Mouse (Mus musculus) limb, embryonic 15.5 days (tissue): ENCODE data around the gene Ppm1d. TPM values are rescaled to one million over a fixed set of nuclear protein-coding genes. Genes with fewer than 3 reads are reported as not detected.

Source experiments
- ATAC-seq: fragments of 200-750 bp; cut with Nextera tagmentation; 2 replicates; pipeline ENCODE4 v1.8.0; 2017; ENCODE audit warnings: low read depth, moderate TSS enrichment; ENCODE audit not compliant: insufficient number of reproducible peaks, low FRiP score, low TSS enrichment
- H3K27ac ChIP-seq: fragments of 300-500 bp; sonication (generic); 2 replicates; pipeline ENCODE4 v1.5.1; 2015; ENCODE audit warnings: moderate library complexity, mild to moderate bottlenecking, inconsistent platforms
- H3K27me3 ChIP-seq: fragments of 300-500 bp; sonication (generic); 2 replicates; pipeline ENCODE4 v1.6.1; 2015; ENCODE audit warnings: inconsistent platforms
- H3K36me3 ChIP-seq: fragments of 300-500 bp; sonication (generic); 2 replicates; pipeline ENCODE4 v1.6.1; 2015; ENCODE audit warnings: inconsistent platforms
- H3K4me1 ChIP-seq: fragments of 300-500 bp; sonication (generic); 2 replicates; pipeline ENCODE4 v1.6.1; 2015; ENCODE audit warnings: inconsistent platforms
- H3K4me2 ChIP-seq: fragments of 300-500 bp; sonication (generic); 2 replicates; pipeline ENCODE4 v1.6.1; 2015; ENCODE audit warnings: mild to moderate bottlenecking, inconsistent platforms
- H3K4me3 ChIP-seq: fragments of 300-500 bp; sonication (generic); 2 replicates; pipeline ENCODE4 v1.5.1; 2015; ENCODE audit warnings: mild to moderate bottlenecking, inconsistent platforms
- H3K9ac ChIP-seq: fragments of 300-500 bp; sonication (generic); 2 replicates; pipeline ENCODE4 v1.6.1; 2015; ENCODE audit warnings: inconsistent platforms
- H3K9me3 ChIP-seq: fragments of 300-500 bp; sonication (generic); 2 replicates; pipeline ENCODE4 v1.6.1; 2016; ENCODE audit warnings: inconsistent platforms
- WGBS: fragments of 180-500 bp; shearing (Covaris S2); methylation state at CpG from one replicate; pipeline ENCODE4 v1.1.7; 2015; 5-methylcytosine and 5-hydroxymethylcytosine counted together
- polyA plus RNA-seq: library from polyadenylated mRNA; unstranded; fragments of >200 nt; fragmentation: Nextera tagmentation; extraction: Ambion mirVana; gene quantifications from 2 replicates; pipeline ENCODE4 v1.2.1, GENCODE M21; 2015

The Ppm1d gene
- polyA plus RNA-seq, 1 experiment from 2014 or later = 15.4 TPM

DNA sequence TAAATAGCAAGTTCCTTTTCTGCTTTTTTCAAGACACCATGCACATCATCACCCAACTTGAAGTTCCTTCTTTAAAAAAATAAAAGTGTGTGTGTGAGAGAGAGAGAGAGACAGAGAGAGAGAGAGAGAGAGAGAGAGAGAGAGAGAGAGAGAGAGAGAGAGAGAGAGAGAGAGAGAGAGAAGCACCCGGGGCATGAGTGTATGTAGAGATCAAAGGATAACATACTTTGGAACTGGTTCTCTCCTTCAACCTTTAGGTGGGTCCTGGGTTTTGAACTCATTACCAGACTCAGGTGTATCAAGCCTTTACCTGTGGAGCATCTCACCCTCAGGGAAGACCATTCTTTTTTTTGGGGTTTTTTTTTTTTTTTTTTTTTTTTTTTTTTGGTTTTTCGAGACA is 9.2 kb upstream of the Ppm1d start:
- Histone ChIP-seq H3K4me1 (no peaks in the 10 kb centered on the region), H3K27ac (no peak overlapping the region), H3K9ac (no peak overlapping the region), H3K4me3 (no peak overlapping the region), H3K27me3 (no peaks in the 10 kb centered on the region), H3K36me3 (no peaks in the 10 kb centered on the region), H3K9me3 (no peaks in the 10 kb centered on the region), H3K4me2 (no peak overlapping the region)
- ATAC-seq = no peak
- WGBS = 78% methylated on average over 2 of the region's 2 CpGs

DNA sequence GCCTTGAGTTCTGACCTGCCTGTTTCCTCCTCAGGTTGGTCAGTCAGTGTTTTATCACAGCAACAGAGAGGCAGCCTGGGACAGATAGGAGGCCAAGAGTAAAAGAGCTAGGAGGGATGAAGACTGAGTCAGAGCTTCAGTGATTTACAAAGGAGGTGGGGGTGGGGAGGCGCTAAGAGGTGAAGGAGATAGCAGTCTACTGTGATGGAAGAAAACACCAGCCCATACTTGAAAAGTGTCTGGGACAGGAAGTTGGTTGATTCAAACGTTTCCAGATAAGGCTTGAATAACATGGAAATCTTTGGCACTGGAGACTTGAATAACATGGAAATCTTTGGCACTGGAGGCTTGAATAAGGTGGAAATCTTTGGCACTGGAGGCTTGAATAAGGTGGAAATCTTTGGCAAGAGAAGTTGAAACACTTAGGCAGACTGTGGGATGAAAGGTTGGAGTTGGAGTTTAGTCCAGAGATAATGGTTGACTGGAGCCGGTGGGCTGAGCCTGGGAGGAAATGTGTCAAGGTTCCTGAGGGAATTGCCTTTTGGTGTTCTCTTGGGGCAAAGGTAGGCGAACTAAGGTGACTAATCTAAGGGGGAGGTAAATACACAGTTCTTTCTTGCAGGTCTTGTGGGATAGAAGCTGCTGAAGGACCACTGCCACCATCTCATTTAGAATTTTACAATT is 4.3 kb upstream of the Ppm1d start:
- H3K9me3 ChIP-seq = no peaks in the 10 kb centered on the region
- no peaks in the 10 kb centered on the region for H3K27me3 ChIP-seq
- no peak for ATAC-seq
- no peak overlapping the region for H3K27ac ChIP-seq
- no peaks in the 10 kb centered on the region for H3K36me3 ChIP-seq
- no peak overlapping the region for H3K4me3 ChIP-seq
- WGBS = 57% methylated on average over 4 of the region's 4 CpGs
- no peaks in the 10 kb centered on the region for H3K4me1 ChIP-seq
- no peak overlapping the region for H3K4me2 ChIP-seq
- H3K9ac ChIP-seq = no peak overlapping the region

DNA sequence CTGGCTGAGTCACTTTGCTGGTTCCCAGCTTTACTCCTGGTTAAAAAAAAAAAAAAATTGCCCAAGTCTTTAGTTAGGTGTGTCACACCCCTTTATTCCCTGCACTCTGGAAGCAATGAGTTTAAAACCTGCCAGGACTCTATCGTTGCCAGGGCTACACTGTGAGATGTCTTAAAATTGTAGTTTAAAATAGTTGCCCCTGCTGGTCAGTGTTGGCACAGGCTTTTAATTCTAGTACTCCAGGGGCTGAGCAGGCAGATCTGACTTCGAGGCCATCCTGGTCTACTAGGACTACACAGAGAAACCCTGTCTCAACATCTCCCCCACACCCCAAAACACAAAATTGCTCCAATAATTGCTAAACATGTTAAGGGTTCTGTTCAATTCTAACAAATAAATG is 2.2 kb upstream of the Ppm1d start:
- WGBS = 70% methylated on average over 2 of the region's 2 CpGs
- ATAC-seq = no peak
- Histone ChIP-seq H3K4me1 (peaks cover 7% of the 10 kb centered on the region), H3K27me3 (no peaks in the 10 kb centered on the region), H3K4me3 (no peak overlapping the region), H3K36me3 (no peaks in the 10 kb centered on the region), H3K9ac (no peak overlapping the region), H3K27ac (no peak overlapping the region), H3K9me3 (no peaks in the 10 kb centered on the region), H3K4me2 (no peak overlapping the region)

DNA sequence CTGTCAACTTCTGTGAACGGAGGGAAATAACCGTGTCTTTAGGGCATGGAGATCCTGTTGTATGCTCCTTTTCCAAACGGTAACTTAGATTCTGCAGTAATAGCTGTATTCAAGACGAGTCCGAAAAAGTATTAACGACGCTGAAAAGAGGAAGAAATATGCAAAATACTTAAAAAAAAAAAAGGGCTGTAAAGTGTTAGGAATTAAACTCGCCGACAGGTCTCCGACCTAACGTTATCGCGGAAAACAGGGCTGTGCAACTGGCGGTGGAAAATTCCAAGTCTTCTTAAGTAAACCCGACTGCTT is 684 bp upstream of the Ppm1d start:
- no peaks in the 10 kb centered on the region for H3K9me3 ChIP-seq
- WGBS = under 1% methylated on average over 15 of the region's 15 CpGs
- peak overlapping the region; percentile 88 for H3K4me2 ChIP-seq
- H3K27ac ChIP-seq = peak overlapping the region; percentile 90
- peak overlapping the region; percentile 96 for H3K4me3 ChIP-seq
- no peaks in the 10 kb centered on the region for H3K27me3 ChIP-seq
- ATAC-seq = no peak
- H3K4me1 ChIP-seq = peaks cover 7% of the 10 kb centered on the region
- peak overlapping the region; percentile 67 for H3K9ac ChIP-seq
- peaks cover 5% of the 10 kb centered on the region; the same call in 1 of the 2 replicates for H3K36me3 ChIP-seq

DNA sequence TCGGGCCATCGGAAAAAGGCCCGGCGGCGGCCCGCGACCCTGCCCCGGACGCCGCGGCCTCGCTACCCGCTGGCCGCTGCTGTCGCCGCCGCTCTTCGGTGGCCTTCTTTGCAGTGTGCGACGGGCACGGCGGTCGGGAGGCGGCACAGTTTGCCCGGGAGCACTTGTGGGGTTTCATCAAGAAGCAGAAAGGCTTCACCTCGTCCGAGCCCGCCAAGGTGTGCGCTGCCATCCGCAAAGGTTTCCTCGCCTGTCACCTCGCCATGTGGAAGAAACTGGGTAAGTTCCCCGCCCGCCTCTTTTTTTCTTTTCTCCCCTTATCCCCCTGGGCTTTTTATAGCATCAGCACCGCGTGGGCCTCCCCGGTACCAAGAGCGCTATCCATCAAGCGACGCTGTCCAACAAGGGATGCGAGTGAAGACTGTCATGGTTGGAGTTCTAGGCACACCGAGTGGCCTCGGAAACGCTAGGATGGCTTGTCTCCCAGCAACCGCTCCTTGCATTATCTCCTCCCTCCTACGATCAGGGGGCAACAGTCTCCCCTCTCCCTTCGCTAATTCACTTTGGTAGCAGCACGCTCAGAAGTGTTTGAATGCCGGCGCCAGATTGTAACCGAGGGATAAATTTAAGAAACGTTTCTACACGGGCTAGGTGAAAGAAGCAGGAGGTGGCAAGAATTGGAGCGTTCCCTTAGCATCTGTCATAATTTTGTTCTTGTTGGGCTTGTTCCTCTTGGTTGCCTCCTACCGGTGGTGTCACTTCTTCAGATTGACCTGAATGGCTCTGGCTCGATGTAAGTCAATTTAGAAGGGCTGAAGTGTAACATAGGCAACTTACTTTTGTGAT is 824 bp downstream of the Ppm1d start:
- no peak for ATAC-seq
- H3K27me3 ChIP-seq = no peaks in the 10 kb centered on the region
- H3K4me3 ChIP-seq = peak overlapping the region; percentile 96
- peaks cover 7% of the 10 kb centered on the region; the same call in 1 of the 2 replicates for H3K36me3 ChIP-seq
- H3K4me2 ChIP-seq = peak overlapping the region; percentile 88
- no peaks in the 10 kb centered on the region for H3K9me3 ChIP-seq
- H3K9ac ChIP-seq = peak overlapping the region; percentile 87
- H3K4me1 ChIP-seq = peaks cover 7% of the 10 kb centered on the region
- peak overlapping the region; percentile 93 for H3K27ac ChIP-seq
- under 1% methylated on average over 55 of the region's 56 CpGs for WGBS

DNA sequence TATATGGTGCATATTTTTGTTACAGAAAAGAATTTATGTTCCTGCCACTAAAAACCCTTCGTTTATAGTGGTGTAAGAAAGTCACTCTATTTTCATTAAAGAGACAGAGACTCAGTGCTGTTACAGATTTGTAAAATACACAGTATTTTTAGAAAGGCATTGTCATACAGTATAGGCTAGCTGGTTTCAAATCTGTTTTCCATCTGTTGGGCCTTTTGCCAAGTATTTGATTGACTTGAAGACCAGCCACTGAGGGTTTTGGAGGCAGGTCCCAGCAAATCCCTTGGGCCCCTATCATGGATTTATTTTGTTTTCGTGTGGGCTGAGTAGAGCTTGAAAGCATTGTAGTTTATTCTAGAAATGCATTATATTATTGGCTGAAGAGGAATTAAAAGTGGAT is 1.8 kb downstream of the Ppm1d start:
- Histone ChIP-seq H3K27me3 (no peaks in the 10 kb centered on the region), H3K9me3 (no peaks in the 10 kb centered on the region), H3K4me1 (peaks cover 7% of the 10 kb centered on the region), H3K4me2 (peak overlapping the region; percentile 88), H3K27ac (no peak overlapping the region), H3K4me3 (peak overlapping the region; percentile 96), H3K36me3 (peaks cover 7% of the 10 kb centered on the region; the same call in 1 of the 2 replicates), H3K9ac (no peak overlapping the region)
- no peak for ATAC-seq
- WGBS = 4% methylated on average over 2 of the region's 2 CpGs

DNA sequence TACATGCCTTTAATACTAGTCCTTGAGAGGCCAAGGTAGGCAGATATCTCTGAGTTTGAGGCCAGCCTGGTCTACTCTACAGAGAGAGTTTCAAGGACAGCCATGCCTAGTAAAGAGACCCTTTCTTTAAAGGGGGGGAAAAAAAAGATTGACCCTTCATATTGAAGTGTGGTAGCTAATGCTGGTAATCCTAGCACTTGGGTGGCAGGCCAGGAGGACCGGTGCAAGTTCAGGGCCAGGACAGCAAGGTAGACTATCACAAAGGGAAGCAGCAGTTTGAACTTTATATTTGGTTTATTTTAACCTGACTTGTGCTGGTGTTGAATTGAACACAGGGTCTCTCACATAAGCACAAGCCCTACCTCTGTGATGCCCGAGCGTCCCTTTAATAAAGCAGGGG is 2.3 kb downstream of the Ppm1d start:
- peaks cover 7% of the 10 kb centered on the region; the same call in 1 of the 2 replicates for H3K36me3 ChIP-seq
- no peak overlapping the region for H3K9ac ChIP-seq
- peaks cover 7% of the 10 kb centered on the region for H3K4me1 ChIP-seq
- ATAC-seq = no peak
- H3K4me2 ChIP-seq = peak overlapping the region; percentile 88
- H3K4me3 ChIP-seq = peak overlapping the region; percentile 96
- no peaks in the 10 kb centered on the region for H3K9me3 ChIP-seq
- no peak overlapping the region for H3K27ac ChIP-seq
- H3K27me3 ChIP-seq = no peaks in the 10 kb centered on the region
- WGBS = 78% methylated on average over 3 of the region's 3 CpGs

DNA sequence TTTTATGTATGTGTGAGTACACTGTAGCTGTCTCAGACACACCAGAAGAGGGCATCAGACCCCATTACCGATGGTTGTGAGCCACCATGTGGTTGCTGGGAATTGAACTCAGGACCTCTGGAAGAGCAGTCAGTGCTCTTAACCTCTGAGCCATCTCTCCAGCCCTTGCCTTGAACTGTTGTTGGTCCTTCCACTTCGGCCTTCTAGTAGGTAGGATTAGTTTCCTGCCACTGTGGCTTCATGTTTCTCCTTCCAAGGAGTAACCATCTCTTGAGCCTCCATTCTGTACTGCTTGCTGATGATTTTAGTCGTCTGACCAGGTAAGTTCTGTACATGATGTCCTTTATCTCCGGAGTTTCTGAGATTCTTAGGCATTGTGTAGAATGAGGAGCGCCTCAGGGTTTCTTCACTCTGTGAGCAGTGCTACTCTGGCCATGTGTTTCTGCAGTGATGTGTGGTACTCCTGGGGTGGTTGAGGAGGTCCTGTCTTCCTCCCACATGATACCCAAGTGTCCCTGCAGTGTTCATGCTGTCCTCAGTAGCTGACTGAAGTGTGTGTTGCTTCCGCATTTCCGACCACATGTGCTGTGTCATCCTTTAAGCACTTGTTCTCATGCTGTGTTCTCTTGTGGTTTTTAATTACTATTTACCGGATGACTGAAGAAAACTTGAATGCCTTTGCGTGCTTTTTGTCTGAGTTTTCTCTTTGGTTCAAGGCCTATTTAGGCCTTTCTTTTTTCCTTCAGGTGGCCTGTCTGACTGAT is 12.7 kb downstream of the Ppm1d start:
- no peak overlapping the region for H3K4me2 ChIP-seq
- no peaks in the 10 kb centered on the region for H3K27me3 ChIP-seq
- no peak overlapping the region for H3K27ac ChIP-seq
- no peak for ATAC-seq
- H3K9me3 ChIP-seq = no peaks in the 10 kb centered on the region
- H3K9ac ChIP-seq = no peak overlapping the region
- H3K4me3 ChIP-seq = no peak overlapping the region
- WGBS = 82% methylated on average over 9 of the region's 9 CpGs
- H3K4me1 ChIP-seq = no peaks in the 10 kb centered on the region
- no peaks in the 10 kb centered on the region for H3K36me3 ChIP-seq

DNA sequence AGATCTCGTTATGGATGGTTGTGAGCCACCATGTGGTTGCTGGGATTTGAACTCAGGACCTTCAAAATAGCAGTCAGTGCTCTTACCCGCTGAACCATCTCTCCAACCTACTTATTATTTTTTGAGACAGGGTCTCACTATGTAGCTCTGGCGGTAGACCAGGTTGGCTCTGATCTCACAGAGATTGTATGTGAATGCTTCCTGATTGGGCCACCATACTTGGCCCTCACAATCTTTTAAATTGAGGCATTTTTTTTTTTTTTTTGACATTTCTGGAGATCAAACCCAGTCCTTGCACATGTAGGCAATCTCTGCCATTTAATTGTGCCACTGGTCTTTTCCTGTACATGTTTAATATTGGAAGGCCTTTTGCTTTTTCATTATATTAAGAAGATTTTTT is 17.7 kb downstream of the Ppm1d start:
- WGBS = 93% methylated on average over 3 of the region's 3 CpGs
- peaks cover 30% of the 10 kb centered on the region for H3K36me3 ChIP-seq
- no peak overlapping the region for H3K4me3 ChIP-seq
- no peaks in the 10 kb centered on the region for H3K27me3 ChIP-seq
- no peaks in the 10 kb centered on the region for H3K9me3 ChIP-seq
- no peak overlapping the region for H3K27ac ChIP-seq
- no peak overlapping the region for H3K4me2 ChIP-seq
- no peaks in the 10 kb centered on the region for H3K4me1 ChIP-seq
- no peak for ATAC-seq
- no peak overlapping the region for H3K9ac ChIP-seq

DNA sequence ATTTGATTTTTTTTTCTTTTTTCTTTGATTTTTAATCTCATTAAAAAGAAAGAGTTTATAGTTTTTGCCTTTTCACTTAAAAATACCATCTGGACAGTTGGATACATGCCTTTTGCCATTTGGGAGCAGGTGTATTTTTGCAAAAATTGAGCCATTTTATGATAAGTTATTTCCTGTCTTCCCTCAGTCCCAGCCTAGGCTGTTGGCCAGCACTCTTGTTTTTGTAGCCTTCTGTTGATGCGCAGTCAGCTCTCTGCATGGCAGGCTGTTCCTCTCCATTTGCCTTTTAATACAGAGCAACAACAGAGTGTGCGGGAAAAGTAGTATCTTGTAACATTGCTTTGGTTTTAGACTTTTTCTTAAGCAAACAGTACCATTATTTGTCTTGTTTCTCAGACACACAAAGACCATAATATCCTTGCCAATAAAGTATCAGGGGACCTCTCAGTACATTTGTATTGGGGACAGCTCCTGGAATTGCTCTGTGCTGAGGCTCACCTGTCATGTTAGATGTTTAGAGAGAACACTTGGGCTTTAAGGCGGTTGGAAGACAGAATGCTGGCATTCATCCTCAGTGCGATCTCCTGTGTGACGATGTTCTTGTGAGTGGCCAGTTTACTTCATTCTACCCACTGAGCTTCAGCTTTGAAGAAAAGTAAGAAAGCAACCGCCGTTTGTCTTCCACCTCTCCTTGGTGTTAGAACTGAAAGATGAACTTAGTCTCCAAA is 18.3 kb downstream of the Ppm1d start:
- H3K4me1 ChIP-seq = no peaks in the 10 kb centered on the region
- H3K9ac ChIP-seq = no peak overlapping the region
- H3K4me3 ChIP-seq = no peak overlapping the region
- 90% methylated on average over 7 of the region's 7 CpGs for WGBS
- no peak for ATAC-seq
- no peak overlapping the region for H3K27ac ChIP-seq
- H3K27me3 ChIP-seq = no peaks in the 10 kb centered on the region
- no peak overlapping the region for H3K4me2 ChIP-seq
- H3K9me3 ChIP-seq = no peaks in the 10 kb centered on the region
- H3K36me3 ChIP-seq = peaks cover 34% of the 10 kb centered on the region

DNA sequence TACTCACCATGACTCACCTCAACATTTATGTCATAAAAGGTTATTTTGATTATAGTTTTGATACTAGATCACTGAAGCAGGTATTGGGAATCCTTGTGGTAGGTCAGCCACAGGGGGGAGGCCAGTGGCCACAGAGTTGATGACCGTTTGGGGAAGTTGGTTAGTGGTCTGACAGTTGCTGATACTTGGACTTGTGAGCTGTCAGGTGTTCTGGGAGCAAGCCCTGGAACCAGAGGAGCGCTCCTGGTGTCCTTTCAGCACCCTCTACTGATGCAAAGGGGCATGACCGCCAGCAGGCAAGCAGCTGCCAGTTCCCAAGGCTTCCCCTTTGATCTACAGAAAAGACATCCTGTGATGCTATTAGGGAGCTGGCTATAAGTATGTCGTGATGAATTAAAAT is 23.7 kb downstream of the Ppm1d start:
- H3K4me3 ChIP-seq = no peak overlapping the region
- no peaks in the 10 kb centered on the region for H3K4me1 ChIP-seq
- no peak overlapping the region for H3K27ac ChIP-seq
- H3K27me3 ChIP-seq = no peaks in the 10 kb centered on the region
- no peak for ATAC-seq
- H3K9ac ChIP-seq = no peak overlapping the region
- H3K9me3 ChIP-seq = no peaks in the 10 kb centered on the region
- H3K4me2 ChIP-seq = no peak overlapping the region
- peaks cover 57% of the 10 kb centered on the region for H3K36me3 ChIP-seq
- WGBS = 49% methylated on average over 4 of the region's 4 CpGs
